Comparison of ENCODE assay signal across 20 mouse cellular contexts in genomic region chr9:42075241-42075640, GRCm38 (mm10).
"Had no signal": no experiment of that assay in that cellular context is flagged by ENCODE, and none has a peak within 500 bp of the region (broad histone marks: within the 10 kb centered on the region; RNA-seq: fewer than 3 reads in every experiment).

No protein-coding gene starts in this region.

- H3K4me2 ChIP-seq: liver, embryonic 15.5 days; lung, embryonic 15.5 days; midbrain, embryonic 11.5 days; midbrain, embryonic 13.5 days; midbrain, embryonic 15.5 days; neural tube, embryonic 12.5 days had no signal

- ATAC-seq: liver, postnatal 0 days; lung, postnatal 0 days; midbrain, embryonic 13.5 days; midbrain, embryonic 15.5 days had no signal

- H3K4me1 ChIP-seq: liver, embryonic 15.5 days; megakaryocyte, embryonic 14.5 days had no signal

- H3K4me3 ChIP-seq: liver, embryonic 15.5 days; lung, embryonic 15.5 days; megakaryocyte, embryonic 14.5 days; midbrain, embryonic 13.5 days; midbrain, embryonic 15.5 days; neural tube, embryonic 12.5 days had no signal

- H3K9ac ChIP-seq: liver, embryonic 15.5 days; liver, postnatal 0 days; lung, embryonic 15.5 days; midbrain, embryonic 13.5 days; midbrain, embryonic 15.5 days; neural tube, embryonic 12.5 days had no signal

- DNase-seq: liver, postnatal 0 days; lung, adult 2 months; lung, postnatal 14 days; lung, postnatal 36 days; right cerebral cortex, adult 18-20 months; right cerebral cortex, postnatal 25 days; right cerebral cortex, postnatal 4 days; spleen, adult 18-20 months; thymus, adult 18-20 months; thymus, postnatal 14 days; thymus, postnatal 36 days had no signal

- H3K36me3 ChIP-seq: liver, embryonic 15.5 days; midbrain, embryonic 13.5 days; midbrain, embryonic 15.5 days had no signal

- H3K27me3 ChIP-seq: liver, embryonic 15.5 days; lung, embryonic 15.5 days; megakaryocyte, embryonic 14.5 days; midbrain, embryonic 13.5 days; midbrain, embryonic 15.5 days; neural tube, embryonic 12.5 days had no signal

- H3K27ac ChIP-seq: liver, embryonic 15.5 days; lung, embryonic 15.5 days; macrophage; midbrain, embryonic 13.5 days; midbrain, embryonic 15.5 days; neural tube, embryonic 12.5 days had no signal

- H3K9me3 ChIP-seq: liver, embryonic 15.5 days; lung, embryonic 15.5 days; midbrain, embryonic 13.5 days; midbrain, embryonic 15.5 days; neural tube, embryonic 12.5 days had no signal
